Mouse (Mus musculus) brain, embryonic 18.5 days (tissue): ENCODE measurements around the gene Jak1.
A peak's percentile ranks its signal among the peaks of the same experiment; 100 is the strongest.

Source experiments
- DNase-seq: peaks from one replicate; pipeline ENCODE4 v3.0.0-alpha.2; 2012; ENCODE audit warnings: low read depth, low spot score

The Jak1 gene

GRCm38 (mm10) chr4:101239313-101240162, 25.5 kb downstream of the Jak1 start:
- DNase-seq = no peak

- DNase-seq = no peak
Measured at GRCm38 (mm10) chr4:101238589-101238988, 26.5 kb downstream of the Jak1 start.

- DNase-seq = no peak
Measured at GRCm38 (mm10) chr4:101236797-101237196, 28.3 kb downstream of the Jak1 start.

- no peak for DNase-seq
Measured at GRCm38 (mm10) chr4:101235964-101236363, 29.1 kb downstream of the Jak1 start.

GRCm38 (mm10) chr4:101234753-101235152, 30.3 kb downstream of the Jak1 start:
- no peak for DNase-seq

- no peak for DNase-seq
Measured at GRCm38 (mm10) chr4:101234332-101234731, 30.8 kb downstream of the Jak1 start.

GRCm38 (mm10) chr4:101230621-101231020, 34.5 kb downstream of the Jak1 start:
- DNase-seq = no peak

- no peak for DNase-seq
Measured at GRCm38 (mm10) chr4:101227398-101227797, 37.7 kb downstream of the Jak1 start.

- no peak for DNase-seq
Measured at GRCm38 (mm10) chr4:101225984-101226383, 39.1 kb downstream of the Jak1 start.

GRCm38 (mm10) chr4:101220946-101221345, 44.1 kb downstream of the Jak1 start:
- DNase-seq = no peak

- no peak for DNase-seq
Measured at GRCm38 (mm10) chr4:101219839-101220238, 45.2 kb downstream of the Jak1 start.

- DNase-seq = no peak
Measured at GRCm38 (mm10) chr4:101217026-101217540, 48.0 kb downstream of the Jak1 start.

- DNase-seq = no peak
Measured at GRCm38 (mm10) chr4:101216286-101216685, 48.8 kb downstream of the Jak1 start.

- DNase-seq = no peak
Measured at GRCm38 (mm10) chr4:101213477-101213876, 51.6 kb downstream of the Jak1 start.

GRCm38 (mm10) chr4:101207492-101207891, 57.6 kb downstream of the Jak1 start:
- no peak for DNase-seq

GRCm38 (mm10) chr4:101203518-101203917, 61.6 kb downstream of the Jak1 start:
- DNase-seq = no peak

- DNase-seq = no peak
Measured at GRCm38 (mm10) chr4:101202626-101203025, 62.5 kb downstream of the Jak1 start.

- no peak for DNase-seq
Measured at GRCm38 (mm10) chr4:101199433-101200081, 65.5 kb downstream of the Jak1 start.

- DNase-seq = no peak
Measured at GRCm38 (mm10) chr4:101198333-101198732, 66.7 kb downstream of the Jak1 start.

- peak; percentile 16 for DNase-seq
Measured at GRCm38 (mm10) chr4:101197421-101198170, 67.5 kb downstream of the Jak1 start.

- DNase-seq = no peak
Measured at GRCm38 (mm10) chr4:101196407-101196806, 68.7 kb downstream of the Jak1 start.

GRCm38 (mm10) chr4:101194170-101194569, 70.9 kb downstream of the Jak1 start:
- no peak for DNase-seq
